Mouse (Mus musculus): ENCODE data around the gene Foxa2. TPM values are rescaled to one million over a fixed set of nuclear protein-coding genes. Genes with fewer than 3 reads are reported as not detected.
A peak's percentile ranks its signal among the peaks of the same experiment; 100 is the strongest.

Foxa2 gene
- polyA plus RNA-seq, 1 experiment: not detected

- Histone ChIP-seq H3K4me1 (ENCODE audit: control insufficient read depth, insufficient read depth, low read length) (no peaks in the 10 kb centered on the region), H3K36me3 (ENCODE audit: control insufficient read depth, insufficient read depth, low read length) (no peaks in the 10 kb centered on the region), H3K27me3 (replicated peaks; ENCODE audit: control insufficient read depth, insufficient read depth, low read length) (peaks cover 2% of the 10 kb centered on the region; the same call in 1 of the 2 replicates), H3K27ac (ENCODE audit: insufficient read depth, low read depth, low read length) (no peak overlapping the region), H3K4me3 (ENCODE audit: insufficient read depth, low read depth, low read length) (no peak overlapping the region)
- no peak for DNase-seq
- TF ChIP-seq POLR2A (IDR thresholded peaks at IDR 0.05; ENCODE audit: low read depth, low read length) (no peak), CTCF (conservative IDR thresholded peaks at IDR 0.05; ENCODE audit: insufficient read depth, insufficient read length, low read depth, low read length) (no peak)
- WGBS: 75% methylated on average over 6 of the region's 6 CpGs
Measured at GRCm38 (mm10) chr2:148060705-148061104, 13.9 kb upstream of the Foxa2 start.

- TF ChIP-seq POLR2A (IDR thresholded peaks at IDR 0.05; ENCODE audit: low read depth, low read length) (no peak), CTCF (conservative IDR thresholded peaks at IDR 0.05; ENCODE audit: insufficient read depth, insufficient read length, low read depth, low read length) (no peak)
- 5% methylated on average over 6 of the region's 6 CpGs for WGBS
- Histone ChIP-seq H3K4me1 (ENCODE audit: control insufficient read depth, insufficient read depth, low read length) (no peaks in the 10 kb centered on the region), H3K4me3 (ENCODE audit: insufficient read depth, low read depth, low read length) (no peak overlapping the region), H3K27ac (ENCODE audit: insufficient read depth, low read depth, low read length) (no peak overlapping the region), H3K27me3 (replicated peaks; ENCODE audit: control insufficient read depth, insufficient read depth, low read length) (no peaks in the 10 kb centered on the region; the same call in 1 of the 2 replicates), H3K36me3 (ENCODE audit: control insufficient read depth, insufficient read depth, low read length) (no peaks in the 10 kb centered on the region)
- DNase-seq: no peak
Measured at GRCm38 (mm10) chr2:148053411-148053810, 6.6 kb upstream of the Foxa2 start.

- Histone ChIP-seq H3K27ac (ENCODE audit: insufficient read depth, low read depth, low read length) (no peak overlapping the region), H3K36me3 (ENCODE audit: control insufficient read depth, insufficient read depth, low read length) (no peaks in the 10 kb centered on the region), H3K4me3 (ENCODE audit: insufficient read depth, low read depth, low read length) (no peak overlapping the region), H3K27me3 (replicated peaks; ENCODE audit: control insufficient read depth, insufficient read depth, low read length) (peaks cover 8% of the 10 kb centered on the region), H3K4me1 (ENCODE audit: control insufficient read depth, insufficient read depth, low read length) (peaks cover 7% of the 10 kb centered on the region; the same call in 1 of the 2 replicates)
- 1% methylated on average over 41 of the region's 41 CpGs for WGBS
- DNase-seq: peak; percentile 72
- no peak for TF ChIP-seq POLR2A (IDR thresholded peaks at IDR 0.05; ENCODE audit: low read depth, low read length)
- TF ChIP-seq CTCF (conservative IDR thresholded peaks at IDR 0.05; ENCODE audit: insufficient read depth, insufficient read length, low read depth, low read length): peak; percentile 68
Measured at GRCm38 (mm10) chr2:148048484-148049129, 1.8 kb upstream of the Foxa2 start.

GRCm38 (mm10) chr2:148047611-148048010 lies 842 bp upstream of the Foxa2 start:
- H3K4me1 ChIP-seq (ENCODE audit: control insufficient read depth, insufficient read depth, low read length): peaks cover 7% of the 10 kb centered on the region; the same call in 1 of the 2 replicates
- no peak overlapping the region for H3K4me3 ChIP-seq (ENCODE audit: insufficient read depth, low read depth, low read length)
- TF ChIP-seq POLR2A (IDR thresholded peaks at IDR 0.05; ENCODE audit: low read depth, low read length): no peak
- no peak for TF ChIP-seq CTCF (conservative IDR thresholded peaks at IDR 0.05; ENCODE audit: insufficient read depth, insufficient read length, low read depth, low read length)
- H3K27me3 ChIP-seq (replicated peaks; ENCODE audit: control insufficient read depth, insufficient read depth, low read length): peaks cover 8% of the 10 kb centered on the region
- no peak for DNase-seq
- no peaks in the 10 kb centered on the region for H3K36me3 ChIP-seq (ENCODE audit: control insufficient read depth, insufficient read depth, low read length)
- H3K27ac ChIP-seq (ENCODE audit: insufficient read depth, low read depth, low read length): no peak overlapping the region
- 8% methylated on average over 8 of the region's 8 CpGs for WGBS

GRCm38 (mm10) chr2:148045937-148046798 lies 601 bp downstream of the Foxa2 start:
- no peaks in the 10 kb centered on the region for H3K36me3 ChIP-seq (ENCODE audit: control insufficient read depth, insufficient read depth, low read length)
- H3K4me3 ChIP-seq (ENCODE audit: insufficient read depth, low read depth, low read length): peak overlapping the region; percentile 27; the same call in 1 of the 2 replicates
- TF ChIP-seq POLR2A (IDR thresholded peaks at IDR 0.05; ENCODE audit: low read depth, low read length) (no peak), CTCF (conservative IDR thresholded peaks at IDR 0.05; ENCODE audit: insufficient read depth, insufficient read length, low read depth, low read length) (no peak)
- whole genome bisulfite sequencing: 1% methylated on average over 52 of the region's 65 CpGs
- DNase-seq: no peak
- H3K27ac ChIP-seq (ENCODE audit: insufficient read depth, low read depth, low read length): no peak overlapping the region
- H3K27me3 ChIP-seq (replicated peaks; ENCODE audit: control insufficient read depth, insufficient read depth, low read length): peaks cover 9% of the 10 kb centered on the region
- H3K4me1 ChIP-seq (ENCODE audit: control insufficient read depth, insufficient read depth, low read length): peaks cover 7% of the 10 kb centered on the region; the same call in 1 of the 2 replicates

- no peaks in the 10 kb centered on the region for H3K36me3 ChIP-seq (ENCODE audit: control insufficient read depth, insufficient read depth, low read length)
- H3K27ac ChIP-seq (ENCODE audit: insufficient read depth, low read depth, low read length): no peak overlapping the region
- TF ChIP-seq CTCF (conservative IDR thresholded peaks at IDR 0.05; ENCODE audit: insufficient read depth, insufficient read length, low read depth, low read length) (no peak), POLR2A (IDR thresholded peaks at IDR 0.05; ENCODE audit: low read depth, low read length) (no peak)
- peak overlapping the region; percentile 5; the same call in 1 of the 2 replicates for H3K4me3 ChIP-seq (ENCODE audit: insufficient read depth, low read depth, low read length)
- peaks cover 9% of the 10 kb centered on the region for H3K27me3 ChIP-seq (replicated peaks; ENCODE audit: control insufficient read depth, insufficient read depth, low read length)
- H3K4me1 ChIP-seq (ENCODE audit: control insufficient read depth, insufficient read depth, low read length): peaks cover 7% of the 10 kb centered on the region; the same call in 1 of the 2 replicates
- peak; percentile 63 for DNase-seq
- 2% methylated on average over 25 of the region's 25 CpGs for WGBS
Measured at GRCm38 (mm10) chr2:148045543-148045936, 1.2 kb downstream of the Foxa2 start.

Data from kidney, adult 2 months (tissue).